Mouse (Mus musculus) CD8-positive naive resting alpha-beta T cell, adult 2 months (primary cell): ENCODE measurements around the gene Slc37a1.

Experiments
- DNase-seq, 2 experiments: peaks; one replicate each; pipeline ENCODE4 v3.0.0; 2022; ENCODE audit warnings: low read depth in 2 of 2, low spot score in 2 of 2

The Slc37a1 gene

DNA sequence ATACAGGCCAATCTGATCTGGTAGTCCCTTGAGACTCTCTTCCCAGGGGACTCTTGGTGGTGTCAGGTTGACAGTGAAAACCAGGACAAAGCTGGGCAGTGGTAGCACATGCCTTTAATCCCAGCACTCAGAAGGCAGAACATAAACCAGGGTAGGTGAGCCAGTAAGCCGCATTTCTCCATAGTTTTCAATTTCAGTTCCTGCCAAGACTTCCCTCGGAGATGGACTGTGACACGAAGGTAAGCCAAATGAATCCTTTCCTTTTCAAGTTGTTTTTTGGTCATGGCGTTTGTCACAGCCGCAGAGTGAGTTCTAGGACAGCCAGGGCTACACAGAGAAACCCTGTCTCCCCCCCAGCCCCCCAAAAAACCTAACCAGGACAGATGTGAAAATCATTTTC lies 105.4 kb downstream of the Slc37a1 start:
- no peak for DNase-seq

DNA sequence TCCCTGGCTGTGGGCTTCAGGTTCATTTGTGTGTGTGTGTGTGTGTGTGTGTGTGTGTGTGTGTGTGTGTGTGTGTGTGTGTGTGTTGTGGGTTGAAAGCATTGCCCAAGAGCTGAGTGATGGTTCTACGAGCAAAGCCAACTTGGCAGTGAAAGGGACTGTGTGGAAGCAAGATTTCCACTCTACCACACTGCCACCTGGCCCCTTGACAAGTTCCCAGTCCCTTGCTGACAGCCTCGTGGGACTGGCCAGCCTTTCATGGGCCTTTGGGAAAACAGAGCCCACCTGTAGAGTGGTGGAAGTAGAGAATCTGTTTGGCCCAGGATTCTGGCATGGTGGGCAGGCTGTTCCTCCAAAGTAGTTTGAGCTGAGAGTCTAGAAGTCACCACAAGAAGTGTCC lies 107.2 kb downstream of the Slc37a1 start:
- no peak for DNase-seq

DNA sequence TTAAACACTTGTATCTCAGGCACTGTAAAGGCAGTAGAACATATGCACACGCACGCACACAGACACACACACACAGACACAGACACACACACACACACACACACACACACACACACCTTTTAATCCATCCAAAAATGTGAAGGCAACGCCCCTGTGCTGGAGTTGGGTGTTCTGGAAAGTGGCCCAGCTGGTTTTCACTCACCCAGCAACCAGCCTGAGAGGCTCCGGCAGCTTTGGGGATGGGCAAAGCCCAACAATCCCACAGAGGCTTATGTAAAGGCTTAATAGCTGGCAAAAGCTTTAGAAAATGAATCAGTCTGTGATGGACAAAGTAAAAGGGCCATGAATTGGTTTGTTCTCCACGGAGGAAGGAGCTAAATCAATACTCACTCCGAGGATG lies 113.7 kb downstream of the Slc37a1 start:
- no peak for DNase-seq
